Mouse (Mus musculus) hindlimb bud, embryonic 11.5 days (tissue): Measurements from ENCODE around the gene Ctf2.

Experiments used
- DNase-seq: peaks from one replicate; pipeline ENCODE4 v3.0.0-alpha.2; 2012; ENCODE audit warnings: low read depth, low spot score; ENCODE audit errors: extremely low spot score

Ctf2 gene

GRCm38 (mm10) chr7:127760478-127760877, 28.5 kb upstream of the Ctf2 start:
- DNase-seq, result no peak

- no peak for DNase-seq
Observed at GRCm38 (mm10) chr7:127759716-127760115, 27.8 kb upstream of the Ctf2 start.

GRCm38 (mm10) chr7:127753741-127754140, 21.8 kb upstream of the Ctf2 start:
- no peak for DNase-seq

GRCm38 (mm10) chr7:127753158-127753557, 21.2 kb upstream of the Ctf2 start:
- DNase-seq, result no peak

GRCm38 (mm10) chr7:127752069-127752468, 20.1 kb upstream of the Ctf2 start:
- no peak for DNase-seq

- DNase-seq, result no peak
Observed at GRCm38 (mm10) chr7:127751619-127752018, 19.7 kb upstream of the Ctf2 start.

- no peak for DNase-seq
Observed at GRCm38 (mm10) chr7:127750131-127751127, 18.5 kb upstream of the Ctf2 start.

- no peak for DNase-seq
Observed at GRCm38 (mm10) chr7:127748235-127748560, 16.2 kb upstream of the Ctf2 start.

- no peak for DNase-seq
Observed at GRCm38 (mm10) chr7:127747559-127748234, 15.7 kb upstream of the Ctf2 start.

GRCm38 (mm10) chr7:127746494-127747491, 14.8 kb upstream of the Ctf2 start:
- DNase-seq, result no peak

- DNase-seq, result peak; percentile 99
Observed at GRCm38 (mm10) chr7:127745652-127746493, 13.9 kb upstream of the Ctf2 start.

- DNase-seq, result peak; percentile 95
Observed at GRCm38 (mm10) chr7:127745251-127745651, 13.3 kb upstream of the Ctf2 start.

- DNase-seq, result peak; percentile 41
Observed at GRCm38 (mm10) chr7:127744366-127745045, 12.5 kb upstream of the Ctf2 start, which contains the start of gene Fbxl19. Gene Fbxl19 (plus strand): TSS chr7:127744543.

GRCm38 (mm10) chr7:127730170-127730569, 1.8 kb downstream of the Ctf2 start:
- DNase-seq, result no peak

- no peak for DNase-seq
Observed at GRCm38 (mm10) chr7:127727898-127728297, 4.1 kb downstream of the Ctf2 start.

- DNase-seq, result no peak
Observed at GRCm38 (mm10) chr7:127725924-127726323, 6.0 kb downstream of the Ctf2 start.

GRCm38 (mm10) chr7:127725490-127725889, 6.5 kb downstream of the Ctf2 start:
- no peak for DNase-seq

GRCm38 (mm10) chr7:127719258-127719657, 12.7 kb downstream of the Ctf2 start:
- DNase-seq, result no peak

GRCm38 (mm10) chr7:127718339-127718738, 13.6 kb downstream of the Ctf2 start:
- no peak for DNase-seq
